Mouse (Mus musculus) kidney, postnatal 25 days (tissue): ENCODE data around the gene Pygl.

Experiments used
- DNase-seq, 2 experiments: peaks; one replicate each; pipeline ENCODE4 v3.0.0; 2021; ENCODE audit warnings: mixed read lengths in 2 of 2

Gene Pygl

GRCm38 (mm10) chr12:70156222-70156621 lies 75.1 kb downstream of the Pygl start:
- no peak for DNase-seq

DNA sequence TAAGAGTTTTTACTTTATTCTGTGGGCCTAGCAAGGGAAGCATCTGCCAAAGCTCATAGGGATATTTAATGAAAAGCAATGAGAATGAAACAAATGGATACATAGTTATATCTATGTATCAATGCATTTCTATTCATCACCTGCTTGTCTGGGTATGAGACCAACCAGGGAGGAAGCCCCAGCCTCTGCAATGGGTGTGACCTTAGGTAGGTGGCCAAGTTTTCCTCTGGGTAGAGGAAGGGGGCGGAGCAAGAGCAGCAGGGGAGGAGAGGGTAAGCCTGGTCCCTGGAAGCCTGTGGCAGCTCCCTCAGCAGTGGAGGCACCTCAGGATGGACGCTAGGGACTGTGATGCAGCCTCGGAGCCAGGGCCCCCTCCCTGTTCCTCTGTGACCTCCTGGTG lies 77.4 kb downstream of the Pygl start, which contains the start of gene Abhd12b:
TSS of gene Abhd12b (plus strand) at position 301 of the 400 bp plus-strand sequence.
- DNase-seq, result no peak

GRCm38 (mm10) chr12:70148631-70149265 lies 82.5 kb downstream of the Pygl start:
- peak; percentile 12 to 44 for DNase-seq

DNA sequence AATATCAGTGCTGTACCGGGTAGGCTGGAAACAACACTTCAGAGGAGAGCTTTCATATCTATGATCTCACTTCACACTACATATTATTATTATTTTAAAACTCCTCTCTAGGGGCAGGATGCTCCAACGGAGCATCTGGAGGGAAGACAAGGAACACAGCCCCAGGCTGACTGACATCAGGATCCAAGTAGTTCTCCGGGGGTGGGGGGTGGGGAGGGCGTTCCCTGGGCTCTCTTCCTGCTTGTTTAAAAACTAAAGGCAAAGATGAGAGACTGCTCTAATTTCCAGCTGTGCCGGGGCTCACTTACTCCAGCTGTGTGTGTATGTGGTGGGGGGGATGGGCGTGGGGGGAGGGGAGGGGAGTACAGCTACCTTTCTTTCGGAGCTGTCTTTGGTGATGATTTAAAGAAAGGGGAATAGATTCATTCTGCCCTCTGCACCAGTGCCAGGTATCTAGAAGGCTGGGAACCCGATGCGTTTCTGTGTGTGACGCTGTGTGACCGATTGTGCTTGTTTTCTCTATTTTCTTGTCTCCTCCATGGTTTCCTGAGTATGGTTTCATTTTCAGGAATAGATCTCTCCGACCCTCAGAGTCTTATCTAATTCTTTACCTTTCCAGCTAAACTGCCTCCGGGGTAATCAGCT lies 83.2 kb downstream of the Pygl start:
- no peak for DNase-seq

DNA sequence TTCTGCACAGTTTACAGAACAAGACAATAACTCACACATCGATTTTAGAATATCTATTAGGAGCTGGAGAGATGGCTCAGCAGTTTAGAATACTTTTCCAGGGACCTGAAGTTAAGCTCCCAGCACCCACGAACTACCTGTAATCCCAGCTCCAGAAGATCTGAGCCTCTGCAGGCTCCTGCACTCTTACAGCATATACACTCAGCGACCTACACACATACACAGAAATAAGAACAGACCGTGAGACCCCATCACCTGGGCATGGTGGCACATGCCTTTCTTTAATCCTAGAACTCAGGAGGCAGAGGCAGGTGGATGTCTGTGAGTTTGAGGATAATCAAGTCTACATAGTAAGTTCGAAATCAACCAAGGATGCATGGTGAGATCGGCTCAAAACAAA lies 85.7 kb downstream of the Pygl start:
- DNase-seq, result no peak

- peak; percentile 56 to 70 for DNase-seq
Observed at GRCm38 (mm10) chr12:70144637-70145448, 86.4 kb downstream of the Pygl start.

DNA sequence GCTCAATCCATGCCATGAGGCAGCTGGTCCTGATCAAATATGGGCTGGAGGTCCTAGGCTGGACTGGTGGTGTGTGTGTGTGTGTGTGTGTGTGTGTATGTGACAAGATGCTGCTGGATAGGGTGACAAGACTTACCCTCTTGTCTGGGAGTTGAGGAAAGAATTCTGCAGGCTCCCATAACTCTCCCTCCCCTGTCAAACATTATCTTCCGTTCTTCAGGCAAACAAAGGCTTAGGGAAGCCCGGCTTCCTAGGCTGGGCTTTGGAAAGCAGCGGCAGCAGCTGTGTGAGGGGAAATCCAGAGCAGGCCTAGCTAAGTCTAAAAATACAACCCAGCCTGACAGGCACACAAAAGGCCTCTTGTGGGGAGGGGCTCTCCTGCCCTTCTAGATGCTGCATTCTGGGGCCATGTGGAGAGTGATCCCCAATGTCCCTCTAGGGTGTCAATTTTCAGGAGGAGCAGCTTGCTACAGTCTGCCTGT lies 87.1 kb downstream of the Pygl start:
- DNase-seq, result peak; percentile 38 to 72

DNA sequence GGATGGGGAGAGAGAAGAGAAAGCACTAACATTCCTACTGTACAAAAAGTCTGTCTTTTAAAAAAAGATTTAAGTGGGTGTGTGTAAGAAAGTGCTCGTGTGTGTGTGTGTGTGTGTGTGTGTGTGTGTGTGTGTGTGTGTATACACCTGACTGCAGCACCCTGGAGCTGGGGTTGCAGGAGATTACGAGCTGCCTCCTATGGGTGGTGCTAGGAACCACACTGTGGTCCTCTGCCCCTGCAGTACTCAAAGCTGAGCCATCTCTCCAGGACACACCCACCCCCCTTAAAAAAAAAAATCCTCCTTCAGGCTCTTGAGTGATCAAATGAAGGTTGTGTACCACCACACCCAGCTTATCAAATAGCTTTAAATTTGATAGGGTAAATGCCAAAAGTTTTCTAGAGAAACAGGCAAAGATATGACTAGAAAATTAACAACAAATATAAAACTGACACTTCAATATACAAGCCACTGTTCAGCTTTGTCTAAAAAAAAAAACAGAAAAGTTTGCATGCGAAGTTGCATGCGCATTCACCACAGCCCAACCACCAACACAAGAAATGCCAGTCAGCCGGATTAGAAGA lies 90.2 kb downstream of the Pygl start:
- no peak for DNase-seq
